Mouse (Mus musculus) kidney, embryonic 14.5 days (tissue): ENCODE measurements at regions not wholly inside any gene's neighbourhood (a gene's known extent, or its start where the extent isn't known, plus 50 kb on each side); places are given as distances from the start of the nearest gene placed in this dataset.

Source experiments
- ATAC-seq: fragments of 200-750 bp; cut with Nextera tagmentation; 2 replicates; pipeline ENCODE4 v1.8.0; 2017; ENCODE audit warnings: moderate number of reproducible peaks, mild to moderate bottlenecking, moderate TSS enrichment, moderate library complexity; ENCODE audit not compliant: low FRiP score, low TSS enrichment
- H3K27ac ChIP-seq: fragments of 300-500 bp; sonication (generic); 2 replicates; pipeline ENCODE4 v1.5.1; 2014; ENCODE audit warnings: low read depth, mild to moderate bottlenecking, low read length, moderate library complexity, mixed read lengths
- H3K27me3 ChIP-seq: fragments of 300-500 bp; sonication (generic); 2 replicates; pipeline ENCODE4 v1.6.1; 2014; ENCODE audit warnings: mild to moderate bottlenecking, low read length; ENCODE audit not compliant: control insufficient read depth, insufficient read depth
- H3K36me3 ChIP-seq: fragments of 300-500 bp; sonication (generic); 2 replicates; pipeline ENCODE4 v1.6.1; 2014; ENCODE audit warnings: low read length, mixed read lengths; ENCODE audit not compliant: control insufficient read depth, insufficient read depth
- H3K4me1 ChIP-seq: fragments of 300-500 bp; sonication (generic); 2 replicates; pipeline ENCODE4 v1.6.1; 2014; ENCODE audit warnings: low read length, mixed read lengths; ENCODE audit not compliant: control insufficient read depth, insufficient read depth
- H3K4me2 ChIP-seq: fragments of 300-500 bp; sonication (generic); replicated peaks from 2 replicates; pipeline ENCODE4 v1.6.1; 2014; ENCODE audit warnings: low read depth, mild to moderate bottlenecking, low read length
- H3K4me3 ChIP-seq: fragments of 300-500 bp; sonication (generic); 2 replicates; pipeline ENCODE4 v1.5.1; 2014; ENCODE audit warnings: mild to moderate bottlenecking, low read length
- H3K9ac ChIP-seq: fragments of 300-500 bp; sonication (generic); 2 replicates; pipeline ENCODE4 v1.6.1; 2014; ENCODE audit warnings: low read depth, mild to moderate bottlenecking, low read length, moderate library complexity
- H3K9me3 ChIP-seq: fragments of 300-500 bp; sonication (generic); 2 replicates; pipeline ENCODE4 v1.6.1; 2016; ENCODE audit warnings: low read length; ENCODE audit not compliant: control insufficient read depth
- WGBS: fragments of 180-500 bp; shearing (Covaris S2); extraction: QIAGEN DNeasy Blood & Tissue Kit; methylation state at CpG from one replicate; pipeline ENCODE4 v1.1.7; 2014; 5-methylcytosine and 5-hydroxymethylcytosine counted together

DNA sequence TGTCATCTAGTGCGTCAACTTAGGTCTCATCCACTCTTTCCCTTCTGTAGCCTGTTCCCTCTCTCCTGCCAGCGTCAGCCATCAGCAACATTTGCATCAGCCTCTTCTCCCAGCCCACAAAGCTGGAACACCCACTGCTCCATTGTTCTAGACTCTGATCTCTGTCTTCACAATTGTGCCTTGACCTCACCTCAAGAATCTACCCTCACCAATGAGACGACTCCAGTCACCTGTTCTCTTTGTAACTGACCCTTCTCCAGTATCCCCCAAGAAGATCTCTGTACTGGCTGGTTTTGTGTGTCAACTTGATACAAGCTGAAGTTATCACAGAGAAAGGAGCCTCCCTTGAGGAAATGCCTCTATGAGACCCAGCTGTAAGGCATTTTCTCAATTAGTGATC, 205.7 kb upstream of the Klf3 start:
- H3K4me1 ChIP-seq: peaks cover 24% of the 10 kb centered on the region
- ATAC-seq: no peak
- no peak overlapping the region for H3K4me3 ChIP-seq
- H3K27ac ChIP-seq: no peak overlapping the region
- H3K4me2 ChIP-seq: no peak overlapping the region
- no peaks in the 10 kb centered on the region for H3K9me3 ChIP-seq
- no peak overlapping the region for H3K9ac ChIP-seq
- WGBS: 85% methylated on average over 3 of the region's 3 CpGs
- H3K27me3 ChIP-seq: no peaks in the 10 kb centered on the region
- H3K36me3 ChIP-seq: no peaks in the 10 kb centered on the region

DNA sequence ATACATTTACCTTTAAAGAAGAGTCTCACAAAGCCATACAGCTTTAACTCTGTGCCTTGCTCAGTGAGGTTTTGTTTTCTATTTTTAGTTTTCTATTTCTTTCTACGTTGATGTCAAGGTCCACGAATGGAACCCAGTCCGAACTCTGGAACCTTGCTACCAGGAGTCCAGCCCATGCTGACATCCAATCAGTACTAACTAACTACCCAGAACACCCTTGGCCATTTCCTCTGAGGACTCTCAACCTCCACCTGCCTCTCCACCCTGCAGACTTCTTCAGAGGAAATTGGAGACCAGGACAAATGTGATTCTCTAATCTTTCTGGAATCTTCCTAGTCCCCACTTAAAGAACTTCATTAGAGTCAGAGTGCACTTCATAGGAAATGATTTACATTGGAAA, 204.6 kb upstream of the Klf3 start:
- 76% methylated on average over 3 of the region's 3 CpGs for WGBS
- no peaks in the 10 kb centered on the region for H3K9me3 ChIP-seq
- H3K27ac ChIP-seq: no peak overlapping the region
- no peak overlapping the region for H3K4me2 ChIP-seq
- no peak overlapping the region for H3K9ac ChIP-seq
- no peak overlapping the region for H3K4me3 ChIP-seq
- peaks cover 24% of the 10 kb centered on the region for H3K4me1 ChIP-seq
- no peaks in the 10 kb centered on the region for H3K27me3 ChIP-seq
- no peaks in the 10 kb centered on the region for H3K36me3 ChIP-seq
- no peak for ATAC-seq

DNA sequence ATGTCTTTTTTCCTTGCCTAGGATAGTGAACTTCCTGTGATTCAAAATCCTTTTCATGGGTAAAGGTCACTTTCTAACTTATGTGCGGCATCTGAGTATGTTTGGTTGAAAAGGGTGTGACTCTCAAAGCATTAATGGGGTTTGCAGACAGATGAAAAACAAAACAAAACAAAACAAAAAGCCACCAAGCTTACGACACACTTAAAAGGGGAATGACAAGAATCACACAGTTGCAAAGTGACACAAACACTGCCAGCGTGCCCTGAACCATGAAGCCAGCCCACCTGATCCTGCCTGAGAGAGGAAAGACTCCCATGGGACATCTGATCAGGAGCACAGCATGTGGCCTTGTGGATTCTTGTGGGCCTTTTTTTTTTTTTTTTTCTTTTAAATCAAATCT, 204.2 kb upstream of the Klf3 start:
- H3K4me2 ChIP-seq: no peak overlapping the region
- H3K27ac ChIP-seq: no peak overlapping the region; the same call in 1 of the 2 replicates
- no peak overlapping the region; the same call in 1 of the 2 replicates for H3K9ac ChIP-seq
- no peaks in the 10 kb centered on the region for H3K9me3 ChIP-seq
- no peaks in the 10 kb centered on the region for H3K27me3 ChIP-seq
- H3K4me1 ChIP-seq: peaks cover 22% of the 10 kb centered on the region
- no peak for ATAC-seq
- H3K36me3 ChIP-seq: no peaks in the 10 kb centered on the region
- 29% methylated on average over 3 of the region's 3 CpGs for WGBS
- no peak overlapping the region for H3K4me3 ChIP-seq

DNA sequence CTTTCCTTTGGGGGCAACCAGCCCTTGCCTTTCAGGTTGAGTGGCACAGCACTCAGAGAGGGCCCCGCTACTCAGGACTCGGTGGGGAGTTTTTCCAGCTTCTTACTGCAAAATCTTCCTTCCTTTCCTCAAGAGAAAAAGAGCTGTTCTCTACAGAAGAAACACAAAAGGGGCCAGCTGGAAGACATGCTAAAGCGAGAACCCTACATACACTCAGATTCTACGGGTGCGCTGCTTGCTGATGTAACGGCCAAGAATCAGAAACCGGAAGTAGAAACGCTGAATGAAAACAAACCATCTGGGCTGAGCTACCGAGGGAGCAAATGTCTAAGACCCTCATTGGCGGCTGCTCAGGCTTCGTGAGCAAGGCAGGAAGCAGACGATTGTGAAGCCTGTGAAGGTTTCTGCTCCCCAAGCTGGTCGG, 203.3 kb upstream of the Klf3 start:
- no peaks in the 10 kb centered on the region for H3K36me3 ChIP-seq
- H3K27ac ChIP-seq: peak overlapping the region; percentile 83
- H3K9ac ChIP-seq: 0 out of 2 replicates have a peak overlapping the region, but pooled peaks have one; percentile 24
- WGBS: 23% methylated on average over 13 of the region's 13 CpGs
- no peaks in the 10 kb centered on the region for H3K9me3 ChIP-seq
- H3K4me3 ChIP-seq: no peak overlapping the region
- no peaks in the 10 kb centered on the region for H3K27me3 ChIP-seq
- no peak; the same call in 1 of the 2 replicates for ATAC-seq
- H3K4me2 ChIP-seq: peak overlapping the region; percentile 18; the same call in 1 of the 2 replicates
- H3K4me1 ChIP-seq: peaks cover 19% of the 10 kb centered on the region

DNA sequence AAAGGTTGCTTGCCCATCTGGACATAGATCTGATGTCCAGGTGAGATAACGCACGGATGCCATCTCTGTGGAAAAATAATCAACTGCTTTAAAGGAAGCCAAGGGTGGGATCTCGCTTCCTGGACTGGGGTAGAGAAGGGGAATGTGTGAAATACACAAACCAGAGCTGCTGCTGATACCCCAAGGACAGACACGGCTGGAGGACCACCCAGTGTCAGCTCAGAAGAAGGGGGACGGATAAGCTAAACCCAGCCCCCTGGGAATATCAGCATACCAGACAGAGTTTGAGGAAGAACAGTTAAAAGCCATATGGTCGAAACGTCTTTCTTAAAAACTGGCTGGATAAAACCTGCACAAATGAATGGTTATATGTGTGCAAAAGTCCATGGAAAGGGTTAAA, 202.8 kb upstream of the Klf3 start:
- Histone ChIP-seq H3K27ac (peak overlapping the region; percentile 83), H3K4me2 (no peak overlapping the region; the same call in 1 of the 2 replicates), H3K27me3 (no peaks in the 10 kb centered on the region), H3K36me3 (no peaks in the 10 kb centered on the region), H3K4me3 (no peak overlapping the region), H3K4me1 (peaks cover 19% of the 10 kb centered on the region), H3K9me3 (no peaks in the 10 kb centered on the region), H3K9ac (no peak overlapping the region)
- no peak for ATAC-seq
- WGBS: 50% methylated on average over 7 of the region's 7 CpGs

DNA sequence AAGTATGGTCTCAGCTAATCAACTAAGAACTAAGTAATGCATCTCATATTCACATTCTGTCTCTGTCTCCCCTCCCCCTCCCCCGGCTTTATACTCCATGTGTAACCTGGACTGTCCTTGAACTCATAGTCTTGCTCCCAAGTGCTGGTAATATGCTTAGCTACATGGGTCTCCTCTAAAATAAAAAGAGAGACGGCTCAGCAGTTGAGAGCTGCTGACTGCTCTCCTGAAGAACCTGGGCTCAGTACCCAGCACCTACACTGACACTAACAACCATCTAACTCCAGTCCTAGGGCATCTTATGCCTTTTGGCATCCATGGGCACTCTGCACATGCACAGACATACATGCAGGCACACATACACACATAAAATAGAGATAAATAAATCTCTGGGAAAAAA, 202.4 kb upstream of the Klf3 start:
- Histone ChIP-seq H3K4me3 (no peak overlapping the region), H3K27ac (no peak overlapping the region), H3K4me2 (no peak overlapping the region), H3K9ac (no peak overlapping the region), H3K27me3 (no peaks in the 10 kb centered on the region), H3K36me3 (no peaks in the 10 kb centered on the region), H3K9me3 (no peaks in the 10 kb centered on the region), H3K4me1 (peaks cover 19% of the 10 kb centered on the region)
- 62% methylated on average over 2 of the region's 2 CpGs for WGBS
- ATAC-seq: no peak

DNA sequence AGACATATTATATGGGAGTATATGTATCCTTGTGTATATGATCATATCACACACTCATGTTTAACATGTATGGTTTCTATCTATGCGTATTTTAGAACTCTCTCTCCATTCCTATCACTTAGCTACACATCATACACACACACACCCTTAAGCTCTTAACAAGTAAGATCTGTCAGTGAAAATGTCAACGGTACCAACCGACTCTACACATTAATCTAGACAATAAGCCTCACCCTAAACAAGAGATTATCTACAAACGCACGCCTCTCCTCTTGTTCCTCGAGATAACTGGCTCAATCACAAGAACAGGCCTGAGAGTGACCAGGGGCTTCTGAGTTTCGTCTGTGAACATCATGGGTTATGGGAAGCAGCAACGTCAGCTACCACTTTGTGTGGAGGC, 201.9 kb upstream of the Klf3 start:
- Histone ChIP-seq H3K4me2 (no peak overlapping the region), H3K9me3 (no peaks in the 10 kb centered on the region), H3K27me3 (no peaks in the 10 kb centered on the region), H3K27ac (no peak overlapping the region), H3K9ac (no peak overlapping the region), H3K4me1 (peaks cover 19% of the 10 kb centered on the region), H3K4me3 (no peak overlapping the region), H3K36me3 (no peaks in the 10 kb centered on the region)
- ATAC-seq: no peak
- WGBS: 84% methylated on average over 8 of the region's 8 CpGs

DNA sequence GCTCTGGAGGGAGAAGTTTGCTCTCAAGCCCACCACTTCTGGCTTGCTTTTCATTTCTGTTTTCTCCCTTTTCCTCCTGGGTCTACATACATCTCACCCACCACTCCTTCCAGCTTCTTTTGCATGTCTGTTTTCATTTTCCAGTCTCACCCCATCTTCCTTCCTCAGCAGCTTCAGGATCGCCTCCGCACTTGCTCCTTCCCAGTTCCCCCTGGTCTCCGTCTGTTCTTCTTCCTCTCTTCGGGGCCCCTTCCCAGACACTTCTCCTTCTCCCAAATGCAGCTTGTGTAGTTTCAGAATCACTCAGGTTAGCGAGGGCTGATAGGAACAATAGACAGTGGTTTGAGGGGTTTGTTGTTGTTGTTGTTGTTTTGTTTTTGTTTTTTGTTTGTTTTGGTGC, 201.4 kb upstream of the Klf3 start:
- WGBS: 84% methylated on average over 5 of the region's 5 CpGs
- ATAC-seq: no peak
- no peak overlapping the region for H3K9ac ChIP-seq
- H3K4me2 ChIP-seq: no peak overlapping the region
- H3K36me3 ChIP-seq: no peaks in the 10 kb centered on the region
- H3K27ac ChIP-seq: no peak overlapping the region
- no peaks in the 10 kb centered on the region for H3K27me3 ChIP-seq
- no peak overlapping the region for H3K4me3 ChIP-seq
- H3K4me1 ChIP-seq: peaks cover 19% of the 10 kb centered on the region
- no peaks in the 10 kb centered on the region for H3K9me3 ChIP-seq

DNA sequence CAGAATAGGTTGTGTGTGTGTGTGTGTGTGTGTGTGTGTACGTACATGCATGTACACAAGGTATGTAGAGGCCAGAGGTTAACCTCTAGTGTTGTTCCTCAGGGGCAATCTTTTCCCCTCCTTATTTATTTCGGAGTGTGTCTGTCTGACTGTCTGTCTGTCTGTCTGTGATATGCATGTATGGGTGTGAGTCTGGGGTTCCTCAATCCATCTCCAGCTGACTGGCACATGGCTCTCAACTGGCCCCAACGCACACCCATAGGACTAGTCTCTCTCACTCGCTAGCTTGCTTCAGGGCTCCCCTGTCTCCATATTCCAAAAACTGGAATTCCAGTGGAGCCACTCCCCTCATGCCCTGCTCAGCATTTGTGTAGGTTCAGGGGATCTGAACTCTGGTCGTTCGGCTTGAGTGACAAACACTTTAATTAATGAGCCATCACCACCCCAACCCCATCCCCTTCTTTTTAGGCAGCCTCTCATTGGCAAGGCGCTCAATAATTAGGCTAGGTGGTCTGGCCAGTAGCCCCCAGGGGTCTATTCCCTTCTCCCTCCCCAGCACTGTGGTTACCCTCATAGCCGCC, 200.7 kb upstream of the Klf3 start:
- no peaks in the 10 kb centered on the region for H3K36me3 ChIP-seq
- H3K27me3 ChIP-seq: no peaks in the 10 kb centered on the region
- WGBS: 67% methylated on average over 8 of the region's 8 CpGs
- no peaks in the 10 kb centered on the region for H3K9me3 ChIP-seq
- H3K4me3 ChIP-seq: no peak overlapping the region
- peaks cover 19% of the 10 kb centered on the region for H3K4me1 ChIP-seq
- H3K9ac ChIP-seq: no peak overlapping the region
- H3K27ac ChIP-seq: no peak overlapping the region
- peak; percentile 29; the same call in 1 of the 2 replicates for ATAC-seq
- H3K4me2 ChIP-seq: no peak overlapping the region
